In the genomic region with DNA sequence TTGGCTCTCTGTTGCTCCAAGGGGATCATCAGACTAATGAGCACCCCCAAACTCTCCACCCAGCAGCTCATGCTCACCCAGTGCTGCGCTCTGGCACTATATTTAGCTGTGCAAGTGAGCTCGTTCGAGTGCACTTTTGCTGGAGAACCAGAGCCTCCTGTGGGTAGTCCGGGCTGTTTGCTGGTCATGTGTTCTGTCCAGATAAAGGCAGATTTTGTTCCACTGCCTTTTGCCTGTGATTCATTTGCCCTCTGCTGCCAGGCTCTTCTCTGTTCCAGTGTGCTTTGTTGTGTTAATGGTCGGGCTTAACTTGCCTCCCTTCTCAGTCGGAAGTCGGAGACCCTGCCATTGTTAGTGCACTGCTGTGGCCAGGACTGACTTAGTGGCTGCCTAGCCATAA, we compare ENCODE assay signal across 10 mouse cellular contexts. TPM values are rescaled to one million over a fixed set of nuclear protein-coding genes. Genes with fewer than 3 reads are reported as not detected.
A peak's percentile ranks its signal among the peaks of the same experiment; 100 is the strongest.
DNase-seq lines count a peak whose midpoint lies in the region; ATAC-seq and TF ChIP-seq lines count a peak whose summit lies in the region.
"Had no signal": no experiment of that assay in that cellular context is flagged by ENCODE, and none has a peak within 500 bp of the region (broad histone marks: within the 10 kb centered on the region; RNA-seq: fewer than 3 reads in every experiment).

No protein-coding gene starts in this region.

- WGBS in lung, embryonic 14.5 days, result 78% methylated on average over 7 of the region's 7 CpGs
- 58% methylated on average over 7 of the region's 7 CpGs for WGBS in embryonic facial prominence, embryonic 15.5 days
- WGBS in hindbrain, embryonic 15.5 days, result 18% methylated on average over 7 of the region's 7 CpGs
- 6% methylated on average over 7 of the region's 7 CpGs for WGBS in olfactory bulb, adult 2 months

- peak overlapping the region; percentile 16 for H3K9ac ChIP-seq in lung, embryonic 14.5 days
- H3K9ac ChIP-seq in embryonic facial prominence, embryonic 15.5 days, result peak overlapping the region; percentile 6; the same call in 1 of the 2 replicates
- H3K9ac ChIP-seq in hindbrain, embryonic 15.5 days, result peak overlapping the region; percentile 35
- H3K9ac ChIP-seq: stomach, embryonic 15.5 days had no signal

- H3K36me3 ChIP-seq in lung, embryonic 14.5 days (ENCODE audit: insufficient read depth), result peaks cover 61% of the 10 kb centered on the region
- peaks cover 43% of the 10 kb centered on the region for H3K36me3 ChIP-seq in embryonic facial prominence, embryonic 15.5 days
- H3K36me3 ChIP-seq in hindbrain, embryonic 15.5 days, result peaks cover 46% of the 10 kb centered on the region

- H3K9me3 ChIP-seq in lung, embryonic 14.5 days (ENCODE audit: low read depth, low read length), result no peaks in the 10 kb centered on the region
- no peaks in the 10 kb centered on the region for H3K9me3 ChIP-seq in embryonic facial prominence, embryonic 15.5 days (replicated peaks)
- H3K9me3 ChIP-seq in hindbrain, embryonic 15.5 days, result no peaks in the 10 kb centered on the region
- H3K9me3 ChIP-seq: stomach, embryonic 15.5 days had no signal

- no peak for TF ChIP-seq POLR2A in olfactory bulb, adult 2 months (IDR thresholded peaks at IDR 0.05; ENCODE audit: insufficient read depth, low read depth, low read length)

- H3K27ac ChIP-seq in lung, embryonic 14.5 days (ENCODE audit: low read depth), result peak overlapping the region; percentile 46; the same call in 1 of the 2 replicates
- H3K27ac ChIP-seq in embryonic facial prominence, embryonic 15.5 days (replicated peaks), result peak overlapping the region; percentile 55; the same call in 1 of the 2 replicates
- peak overlapping the region; percentile 98 for H3K27ac ChIP-seq in hindbrain, embryonic 15.5 days (replicated peaks)
- peak overlapping the region; percentile 100 for H3K27ac ChIP-seq in olfactory bulb, adult 2 months (ENCODE audit: insufficient read depth, low read depth, low read length)
- H3K27ac ChIP-seq: stomach, embryonic 15.5 days had no signal

- no peak for TF ChIP-seq CTCF in lung, embryonic 14.5 days (IDR thresholded peaks at IDR 0.05; ENCODE audit: low read depth)
- TF ChIP-seq CTCF in olfactory bulb, adult 2 months (IDR thresholded peaks at IDR 0.05; ENCODE audit: insufficient read depth, low read depth, low read length), result no peak

- H3K4me1 ChIP-seq in lung, embryonic 14.5 days (ENCODE audit: insufficient read depth), result peaks cover 4% of the 10 kb centered on the region; the same call in 1 of the 2 replicates
- H3K4me1 ChIP-seq in embryonic facial prominence, embryonic 15.5 days, result peaks cover 35% of the 10 kb centered on the region
- peaks cover 33% of the 10 kb centered on the region for H3K4me1 ChIP-seq in hindbrain, embryonic 15.5 days (replicated peaks)
- H3K4me1 ChIP-seq in olfactory bulb, adult 2 months (ENCODE audit: control insufficient read depth, insufficient read depth, low read length), result peaks cover 40% of the 10 kb centered on the region

- H3K4me3 ChIP-seq in lung, embryonic 14.5 days (ENCODE audit: low read depth, low read length), result no peak overlapping the region
- H3K4me3 ChIP-seq in embryonic facial prominence, embryonic 15.5 days (replicated peaks), result no peak overlapping the region
- H3K4me3 ChIP-seq in hindbrain, embryonic 15.5 days, result peak overlapping the region; percentile 83
- H3K4me3 ChIP-seq in olfactory bulb, adult 2 months (ENCODE audit: insufficient read depth, low read depth, low read length), result peak overlapping the region; percentile 50
- H3K4me3 ChIP-seq: stomach, embryonic 15.5 days had no signal

- ATAC-seq in lung, embryonic 14.5 days (ENCODE audit: insufficient read depth), result no peak
- ATAC-seq in embryonic facial prominence, embryonic 15.5 days (ENCODE audit: insufficient number of reproducible peaks, low FRiP score, low TSS enrichment, low read depth), result no peak
- ATAC-seq in hindbrain, embryonic 15.5 days (ENCODE audit: low FRiP score, low read depth), result no peak

- H3K27me3 ChIP-seq in lung, embryonic 14.5 days (ENCODE audit: insufficient read depth, low read length), result no peaks in the 10 kb centered on the region
- H3K27me3 ChIP-seq in embryonic facial prominence, embryonic 15.5 days, result no peaks in the 10 kb centered on the region
- no peaks in the 10 kb centered on the region for H3K27me3 ChIP-seq in hindbrain, embryonic 15.5 days
- H3K27me3 ChIP-seq: stomach, embryonic 15.5 days had no signal

- no peak for DNase-seq in lung, embryonic 14.5 days
- DNase-seq in lung, postnatal 4 days, result no peak
- DNase-seq in kidney, adult 9 months, result no peak
- DNase-seq in cerebellum, adult 18-20 months, result no peak
- DNase-seq in urinary bladder, postnatal 4 days (ENCODE audit: low spot score in 2 of 2), result no peak

- peak overlapping the region; percentile 29; the same call in 1 of the 2 replicates for H3K4me2 ChIP-seq in lung, embryonic 14.5 days
- peak overlapping the region; percentile 59; the same call in 1 of the 2 replicates for H3K4me2 ChIP-seq in embryonic facial prominence, embryonic 15.5 days (replicated peaks)
- H3K4me2 ChIP-seq in hindbrain, embryonic 15.5 days, result peak overlapping the region; percentile 89

RNA-seq across cellular contexts. Expression of a gene that starts 0.4 kb away (rescaled TPM):
- polyA plus RNA-seq in lung, embryonic 14.5 days (2014; fragmentation: Nextera tagmentation; extraction: Ambion mirVana), result not detected in 2 replicates
- polyA plus RNA-seq in embryonic facial prominence, embryonic 15.5 days (2015; fragmentation: Nextera tagmentation; extraction: Ambion mirVana), result not detected in 2 replicates
- not detected in 2 replicates for polyA plus RNA-seq in hindbrain, embryonic 15.5 days (2015; fragmentation: Nextera tagmentation; extraction: Ambion mirVana)
- polyA plus RNA-seq in olfactory bulb, adult 2 months (2012; ENCODE audit: insufficient read depth, insufficient read length, low replicate concordance, missing spikeins), result not detected in 2 replicates
- polyA plus RNA-seq: large intestine, adult 2 months; stomach, embryonic 15.5 days had no signal

RNA-seq across cellular contexts. Expression of a gene that starts 3.0 kb away (rescaled TPM):
- polyA plus RNA-seq in lung, embryonic 14.5 days (2014; fragmentation: Nextera tagmentation; extraction: Ambion mirVana), result 52.5 and 63.5 TPM in 2 replicates
- 37.4 and 40.1 TPM in 2 replicates for polyA plus RNA-seq in embryonic facial prominence, embryonic 15.5 days (2015; fragmentation: Nextera tagmentation; extraction: Ambion mirVana)
- polyA plus RNA-seq in hindbrain, embryonic 15.5 days (2015; fragmentation: Nextera tagmentation; extraction: Ambion mirVana), result 89.1 and 96.4 TPM in 2 replicates
- 510 TPM in 1 of 2 replicates, not detected in the other for polyA plus RNA-seq in olfactory bulb, adult 2 months (2012; ENCODE audit: insufficient read depth, insufficient read length, low replicate concordance, missing spikeins)

RNA-seq across cellular contexts. Expression of a gene that starts 12.4 kb away (rescaled TPM):
- 0.31 and 0.58 TPM in 2 replicates for polyA plus RNA-seq in lung, embryonic 14.5 days (2014; fragmentation: Nextera tagmentation; extraction: Ambion mirVana)
- polyA plus RNA-seq in embryonic facial prominence, embryonic 15.5 days (2015; fragmentation: Nextera tagmentation; extraction: Ambion mirVana), result 0.76 and 1.0 TPM in 2 replicates
- polyA plus RNA-seq in hindbrain, embryonic 15.5 days (2015; fragmentation: Nextera tagmentation; extraction: Ambion mirVana), result 3.6 and 4.7 TPM in 2 replicates
- polyA plus RNA-seq in olfactory bulb, adult 2 months (2012; ENCODE audit: insufficient read depth, insufficient read length, low replicate concordance, missing spikeins), result not detected in 2 replicates

RNA-seq across cellular contexts. Expression of a gene that starts 20.5 kb away (rescaled TPM):
- 135 and 145 TPM in 2 replicates for polyA plus RNA-seq in lung, embryonic 14.5 days (2014; fragmentation: Nextera tagmentation; extraction: Ambion mirVana)
- 178 and 181 TPM in 2 replicates for polyA plus RNA-seq in embryonic facial prominence, embryonic 15.5 days (2015; fragmentation: Nextera tagmentation; extraction: Ambion mirVana)
- polyA plus RNA-seq in hindbrain, embryonic 15.5 days (2015; fragmentation: Nextera tagmentation; extraction: Ambion mirVana), result 171 and 178 TPM in 2 replicates
- polyA plus RNA-seq in olfactory bulb, adult 2 months (2012; ENCODE audit: insufficient read depth, insufficient read length, low replicate concordance, missing spikeins), result not detected in 2 replicates

RNA-seq across cellular contexts. Expression of a gene that starts 34.7 kb away (rescaled TPM):
- 0.54 and 0.83 TPM in 2 replicates for polyA plus RNA-seq in lung, embryonic 14.5 days (2014; fragmentation: Nextera tagmentation; extraction: Ambion mirVana)
- polyA plus RNA-seq in embryonic facial prominence, embryonic 15.5 days (2015; fragmentation: Nextera tagmentation; extraction: Ambion mirVana), result 4.4 and 4.6 TPM in 2 replicates
- 58.1 and 63.6 TPM in 2 replicates for polyA plus RNA-seq in hindbrain, embryonic 15.5 days (2015; fragmentation: Nextera tagmentation; extraction: Ambion mirVana)
- polyA plus RNA-seq in olfactory bulb, adult 2 months (2012; ENCODE audit: insufficient read depth, insufficient read length, low replicate concordance, missing spikeins), result not detected in 2 replicates

Comparison
In these comparisons a context has a peak if more than half of its experiments do, and no peak if none do; other contexts are left out.
1. H3K27ac ChIP-seq: peak in every context shown above with its lines; median percentile 100 in olfactory bulb, adult 2 months; 98 in hindbrain, embryonic 15.5 days; 55 in embryonic facial prominence, embryonic 15.5 days; 46 in lung, embryonic 14.5 days.
2. H3K4me2 ChIP-seq: peak in every context shown above with its lines; median percentile 89 in hindbrain, embryonic 15.5 days; 59 in embryonic facial prominence, embryonic 15.5 days; 29 in lung, embryonic 14.5 days.
3. H3K4me3 ChIP-seq: peak in hindbrain, embryonic 15.5 days (single experiment) and olfactory bulb, adult 2 months (single experiment); none in lung, embryonic 14.5 days (single experiment) and embryonic facial prominence, embryonic 15.5 days (single experiment).
4. Peak in every context shown above with its lines, with median percentiles within 50 percentile points of each other: H3K9ac ChIP-seq.